Mouse (Mus musculus): ENCODE measurements around the gene Itpripl1.

- TF ChIP-seq CTCF (IDR thresholded peaks at IDR 0.05; ENCODE audit: insufficient read depth, low read depth, low read length) = no peak
- TF ChIP-seq POLR2A (IDR thresholded peaks at IDR 0.05; ENCODE audit: insufficient read depth, low read depth, low read length) = no peak
These were observed 46.3 kb upstream of the Itpripl1 start for GRCm38 (mm10) chr2:127189574-127189973.

Measured in olfactory bulb, adult 2 months (tissue).